Mouse (Mus musculus) heart, adult 2 months (tissue): ENCODE measurements around the gene Gm13287.

Experiments used
- CTCF ChIP-seq: fragments of 200-600 bp; IDR thresholded peaks from 2 replicates; pipeline ENCODE4 v1.8.1; 2022; ENCODE audit warnings: antibody characterized with exemption, mild to moderate bottlenecking, moderate library complexity
- EP300 ChIP-seq: fragments of 200-500 bp; IDR thresholded peaks from 2 replicates; pipeline ENCODE4 v1.6.1; 2011; ENCODE audit warnings: low read depth, low read length, control low read depth; ENCODE audit not compliant: insufficient read depth

DNA sequence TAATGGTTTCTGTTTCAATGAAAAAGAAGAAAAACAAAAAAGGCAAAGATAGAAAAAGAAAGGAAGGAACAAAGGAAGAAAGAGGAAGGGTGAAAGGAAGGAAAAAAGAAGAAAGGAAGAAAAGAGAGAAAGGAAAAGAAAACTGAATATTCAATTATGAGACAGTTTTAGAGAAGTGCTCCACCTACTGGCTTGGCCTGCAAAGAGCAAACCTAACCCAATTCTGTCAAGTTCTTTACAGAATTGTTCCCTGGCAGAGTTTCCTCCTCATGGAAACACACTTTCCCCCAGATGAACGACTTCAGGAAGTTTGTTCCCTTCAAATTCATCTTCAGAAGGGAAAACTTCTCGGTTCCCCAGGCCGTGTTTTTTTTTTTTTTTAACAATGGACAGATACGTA, 19.9 kb downstream of the Gm13287 start:
- TF ChIP-seq CTCF: peak; percentile 67
- TF ChIP-seq EP300: no peak
